Mouse (Mus musculus) CD8-positive naive resting alpha-beta T cell, adult 57 days (primary cell): Measurements from ENCODE around the gene Chrna9. TPM values are rescaled to one million over a fixed set of nuclear protein-coding genes. Genes with fewer than 3 reads are reported as not detected.

ENCODE experiments used
- total RNA-seq: library from RNA; stranded (reverse); gene quantifications from one replicate; pipeline ENCODE4 v1.2.4, GENCODE M21; 2023

Chrna9 gene
- 3.6 TPM for total RNA-seq

GRCm38 (mm10) chr5:65934783-65935182 is at the start of gene Chrna9:
Chrna9 (plus strand) TSS chr5:65934921.

GRCm38 (mm10) chr5:66004134-66004925 is 69.6 kb downstream of the Chrna9 start, which contains the start of gene 9130230L23Rik:
9130230L23Rik (minus strand) TSS chr5:66004285.

Other genes with a start within 250 kb of the Chrna9 start
- 243 TPM for gene Pds5a, start 236.6 kb upstream of the Chrna9 start, total RNA-seq
- gene N4bp2, start 171.4 kb upstream of the Chrna9 start, total RNA-seq = 73.7 TPM
- 235 TPM for gene Rhoh, start 73.7 kb upstream of the Chrna9 start, total RNA-seq
- not detected for gene 9130230L23Rik, start 69.4 kb downstream of the Chrna9 start, total RNA-seq
- 1.4 TPM for gene Rbm47, start 238.2 kb downstream of the Chrna9 start, total RNA-seq